Mouse (Mus musculus) hindbrain, embryonic 15.5 days (tissue): ENCODE results near the gene Asb2. TPM values are rescaled to one million over a fixed set of nuclear protein-coding genes. Genes with fewer than 3 reads are reported as not detected.
A peak's percentile ranks its signal among the peaks of the same experiment; 100 is the strongest.

ENCODE experiments used
- ATAC-seq: fragments of 200-750 bp; cut with Nextera tagmentation; 2 replicates; pipeline ENCODE4 v1.8.0; 2017; ENCODE audit warnings: low read depth, moderate number of reproducible peaks, moderate TSS enrichment; ENCODE audit not compliant: low FRiP score
- H3K27ac ChIP-seq: fragments of 300-500 bp; sonication (generic); replicated peaks from 2 replicates; pipeline ENCODE4 v1.5.1; 2015; ENCODE audit warnings: mild to moderate bottlenecking, inconsistent platforms
- H3K27me3 ChIP-seq: fragments of 300-500 bp; sonication (generic); 2 replicates; pipeline ENCODE4 v1.6.1; 2015; ENCODE audit warnings: control low read depth, inconsistent platforms
- H3K36me3 ChIP-seq: fragments of 300-500 bp; sonication (generic); 2 replicates; pipeline ENCODE4 v1.6.1; 2015; ENCODE audit warnings: control low read depth, inconsistent platforms
- H3K4me1 ChIP-seq: fragments of 300-500 bp; sonication (generic); replicated peaks from 2 replicates; pipeline ENCODE4 v1.6.1; 2015; ENCODE audit warnings: control low read depth, inconsistent platforms
- H3K4me2 ChIP-seq: fragments of 300-500 bp; sonication (generic); 2 replicates; pipeline ENCODE4 v1.6.1; 2015; ENCODE audit warnings: moderate library complexity, mild to moderate bottlenecking, inconsistent platforms
- H3K4me3 ChIP-seq: fragments of 300-500 bp; sonication (generic); 2 replicates; pipeline ENCODE4 v1.5.1; 2015; ENCODE audit warnings: mild to moderate bottlenecking, inconsistent platforms
- H3K9ac ChIP-seq: fragments of 300-500 bp; sonication (generic); 2 replicates; pipeline ENCODE4 v1.6.1; 2015; ENCODE audit warnings: inconsistent platforms
- H3K9me3 ChIP-seq: fragments of 300-500 bp; sonication (generic); 2 replicates; pipeline ENCODE4 v1.6.1; 2016; ENCODE audit warnings: control low read depth, inconsistent platforms
- WGBS: fragments of 180-500 bp; shearing (Covaris S2); methylation state at CpG from one replicate; pipeline ENCODE4 v1.1.7; 2015; 5-methylcytosine and 5-hydroxymethylcytosine counted together
- polyA plus RNA-seq: library from polyadenylated mRNA; unstranded; fragments of >200 nt; fragmentation: Nextera tagmentation; extraction: Ambion mirVana; gene quantifications from 2 replicates; pipeline ENCODE4 v1.2.1, GENCODE M21; 2015

Gene Asb2
- polyA plus RNA-seq, 1 experiment from 2014 or later, result 1.2 TPM

- Histone ChIP-seq H3K27ac (no peak overlapping the region), H3K9me3 (no peaks in the 10 kb centered on the region), H3K4me1 (no peaks in the 10 kb centered on the region), H3K27me3 (peaks cover 9% of the 10 kb centered on the region; the same call in 1 of the 2 replicates), H3K9ac (no peak overlapping the region), H3K4me2 (no peak overlapping the region), H3K36me3 (no peaks in the 10 kb centered on the region), H3K4me3 (no peak overlapping the region)
- no peak for ATAC-seq
- 89% methylated on average over 2 of the region's 2 CpGs for whole genome bisulfite sequencing
These were observed 22.9 kb downstream of the Asb2 start for GRCm38 (mm10) chr12:103332879-103333278.

- H3K4me1 ChIP-seq, result no peaks in the 10 kb centered on the region
- no peak overlapping the region for H3K4me3 ChIP-seq
- peaks cover 9% of the 10 kb centered on the region; the same call in 1 of the 2 replicates for H3K27me3 ChIP-seq
- H3K4me2 ChIP-seq, result no peak overlapping the region
- H3K36me3 ChIP-seq, result no peaks in the 10 kb centered on the region
- 64% methylated on average over 4 of the region's 4 CpGs for WGBS
- H3K27ac ChIP-seq, result no peak overlapping the region
- ATAC-seq, result no peak
- H3K9me3 ChIP-seq, result no peaks in the 10 kb centered on the region
- H3K9ac ChIP-seq, result no peak overlapping the region
These were observed 24.3 kb downstream of the Asb2 start for GRCm38 (mm10) chr12:103331491-103331890.

- no peaks in the 10 kb centered on the region for H3K9me3 ChIP-seq
- no peaks in the 10 kb centered on the region for H3K36me3 ChIP-seq
- peaks cover 8% of the 10 kb centered on the region for H3K4me1 ChIP-seq
- H3K27ac ChIP-seq, result no peak overlapping the region
- no peak overlapping the region for H3K4me3 ChIP-seq
- peaks cover 23% of the 10 kb centered on the region for H3K27me3 ChIP-seq
- no peak overlapping the region for H3K4me2 ChIP-seq
- ATAC-seq, result no peak
- H3K9ac ChIP-seq, result no peak overlapping the region
- 61% methylated on average over 7 of the region's 7 CpGs for WGBS
These were observed 27.2 kb downstream of the Asb2 start for GRCm38 (mm10) chr12:103328448-103329191.

GRCm38 (mm10) chr12:103327107-103327506 is 28.7 kb downstream of the Asb2 start:
- peaks cover 24% of the 10 kb centered on the region for H3K27me3 ChIP-seq
- no peak for ATAC-seq
- H3K27ac ChIP-seq, result no peak overlapping the region
- H3K36me3 ChIP-seq, result no peaks in the 10 kb centered on the region
- 10% methylated on average over 7 of the region's 7 CpGs for WGBS
- peaks cover 8% of the 10 kb centered on the region for H3K4me1 ChIP-seq
- H3K4me2 ChIP-seq, result no peak overlapping the region
- H3K9me3 ChIP-seq, result no peaks in the 10 kb centered on the region
- H3K4me3 ChIP-seq, result no peak overlapping the region
- no peak overlapping the region for H3K9ac ChIP-seq

GRCm38 (mm10) chr12:103326569-103326968 is 29.2 kb downstream of the Asb2 start:
- Histone ChIP-seq H3K4me1 (peaks cover 8% of the 10 kb centered on the region), H3K36me3 (no peaks in the 10 kb centered on the region), H3K9ac (no peak overlapping the region), H3K4me3 (no peak overlapping the region), H3K27me3 (peaks cover 24% of the 10 kb centered on the region), H3K27ac (no peak overlapping the region), H3K9me3 (no peaks in the 10 kb centered on the region), H3K4me2 (no peak overlapping the region)
- ATAC-seq, result no peak
- 57% methylated on average over 4 of the region's 4 CpGs for WGBS

GRCm38 (mm10) chr12:103325156-103325857 is 30.5 kb downstream of the Asb2 start:
- H3K4me2 ChIP-seq, result peak overlapping the region; percentile 73
- peaks cover 24% of the 10 kb centered on the region for H3K27me3 ChIP-seq
- peak overlapping the region; percentile 30 for H3K9ac ChIP-seq
- H3K4me3 ChIP-seq, result peak overlapping the region; percentile 40
- no peaks in the 10 kb centered on the region for H3K36me3 ChIP-seq
- peak; percentile 95 for ATAC-seq
- WGBS, result 8% methylated on average over 60 of the region's 60 CpGs
- no peak overlapping the region for H3K27ac ChIP-seq
- peaks cover 8% of the 10 kb centered on the region for H3K4me1 ChIP-seq
- H3K9me3 ChIP-seq, result no peaks in the 10 kb centered on the region

- no peak for ATAC-seq
- Histone ChIP-seq H3K36me3 (no peaks in the 10 kb centered on the region), H3K4me2 (no peak overlapping the region), H3K27me3 (peaks cover 15% of the 10 kb centered on the region), H3K9ac (no peak overlapping the region), H3K9me3 (no peaks in the 10 kb centered on the region), H3K27ac (no peak overlapping the region), H3K4me3 (no peak overlapping the region), H3K4me1 (peaks cover 8% of the 10 kb centered on the region)
- WGBS, result 32% methylated on average over 3 of the region's 3 CpGs
These were observed 33.0 kb downstream of the Asb2 start for GRCm38 (mm10) chr12:103322801-103323200.

GRCm38 (mm10) chr12:103315831-103316545 is 39.8 kb downstream of the Asb2 start:
- Histone ChIP-seq H3K9ac (no peak overlapping the region), H3K36me3 (no peaks in the 10 kb centered on the region), H3K27ac (no peak overlapping the region), H3K4me2 (peak overlapping the region; percentile 61), H3K4me3 (no peak overlapping the region), H3K4me1 (peaks cover 44% of the 10 kb centered on the region), H3K27me3 (no peaks in the 10 kb centered on the region; the same call in 1 of the 2 replicates), H3K9me3 (no peaks in the 10 kb centered on the region)
- ATAC-seq, result no peak
- 22% methylated on average over 20 of the region's 20 CpGs for WGBS

GRCm38 (mm10) chr12:103314640-103315361 is 41.0 kb downstream of the Asb2 start:
- H3K4me1 ChIP-seq, result peaks cover 44% of the 10 kb centered on the region
- H3K9me3 ChIP-seq, result no peaks in the 10 kb centered on the region
- 2% methylated on average over 25 of the region's 25 CpGs for WGBS
- H3K27ac ChIP-seq, result peak overlapping the region; percentile 83
- H3K27me3 ChIP-seq, result no peaks in the 10 kb centered on the region; the same call in 1 of the 2 replicates
- no peaks in the 10 kb centered on the region for H3K36me3 ChIP-seq
- peak overlapping the region; percentile 33 for H3K4me3 ChIP-seq
- H3K4me2 ChIP-seq, result peak overlapping the region; percentile 61
- H3K9ac ChIP-seq, result peak overlapping the region; percentile 45
- peak; percentile 73 for ATAC-seq

GRCm38 (mm10) chr12:103313871-103314639 is 41.7 kb downstream of the Asb2 start:
- 11% methylated on average over 21 of the region's 21 CpGs for whole genome bisulfite sequencing
- Histone ChIP-seq H3K27ac (peak overlapping the region; percentile 83), H3K4me2 (peak overlapping the region; percentile 61), H3K36me3 (no peaks in the 10 kb centered on the region), H3K9ac (no peak overlapping the region), H3K4me1 (peaks cover 44% of the 10 kb centered on the region), H3K9me3 (no peaks in the 10 kb centered on the region), H3K4me3 (peak overlapping the region; percentile 33; the same call in 1 of the 2 replicates), H3K27me3 (no peaks in the 10 kb centered on the region; the same call in 1 of the 2 replicates)
- ATAC-seq, result peak; percentile 70

GRCm38 (mm10) chr12:103313274-103313673 is 42.5 kb downstream of the Asb2 start:
- Histone ChIP-seq H3K4me1 (peaks cover 44% of the 10 kb centered on the region), H3K27me3 (no peaks in the 10 kb centered on the region; the same call in 1 of the 2 replicates), H3K9me3 (no peaks in the 10 kb centered on the region), H3K9ac (no peak overlapping the region), H3K4me2 (peak overlapping the region; percentile 61), H3K4me3 (no peak overlapping the region), H3K27ac (peak overlapping the region; percentile 83), H3K36me3 (no peaks in the 10 kb centered on the region)
- ATAC-seq, result peak; percentile 10; the same call in 1 of the 2 replicates
- 30% methylated on average over 6 of the region's 6 CpGs for WGBS
